Mouse (Mus musculus) MEL (cell line): ENCODE measurements at regions not wholly inside any gene's neighbourhood (a gene's known extent, or its start where the extent isn't known, plus 50 kb on each side); places are given as distances from the start of the nearest gene placed in this dataset.

Source experiments
- DNase-seq: peaks from one replicate; pipeline ENCODE4 v3.0.0; 2011; ENCODE audit warnings: low read depth, low spot score
- H3K27ac ChIP-seq: 2 replicates; pipeline ENCODE4 v1.5.1; 2012; ENCODE audit warnings: low read depth, mild to moderate bottlenecking, control low read depth, low read length, moderate library complexity; ENCODE audit not compliant: control insufficient read depth
- H3K27me3 ChIP-seq, 2 experiments: fragments of 150-350 bp in 1 of 2; sonication (generic) in 1 of 2; 2 replicates each; pipeline ENCODE4 v1.6.1; 2012; ENCODE audit warnings: low read length in 2 of 2, mild to moderate bottlenecking in 2 of 2, improper control_type of control experiment in 1 of 2, moderate library complexity in 1 of 2; ENCODE audit not compliant: insufficient read depth in 2 of 2, control insufficient read depth in 1 of 2
- H3K36me3 ChIP-seq, 2 experiments: 2 replicates each; pipeline ENCODE4 v1.6.1; 2012 to 2014; ENCODE audit warnings: low read length in 2 of 2, improper control_type of control experiment in 1 of 2, inconsistent platforms in 1 of 2, mild to moderate bottlenecking in 1 of 2; ENCODE audit not compliant: insufficient read depth in 2 of 2, control insufficient read depth in 1 of 2
- H3K4me1 ChIP-seq, 2 experiments: fragments of 150-350 bp in 1 of 2; sonication (generic) in 1 of 2; 2 replicates each; pipeline ENCODE4 v1.6.1; 2012; ENCODE audit warnings: low read length in 2 of 2, improper control_type of control experiment in 1 of 2, mild to moderate bottlenecking in 1 of 2; ENCODE audit not compliant: insufficient read depth in 2 of 2, control insufficient read depth in 1 of 2
- H3K4me3 ChIP-seq, 2 experiments: fragments of 150-350 bp in 1 of 2; sonication (generic) in 1 of 2; 2 replicates each; pipeline ENCODE4 v1.5.1; 2012; ENCODE audit warnings: low read depth in 2 of 2, low read length in 2 of 2, mild to moderate bottlenecking in 2 of 2, moderate library complexity in 2 of 2, control low read depth in 1 of 2, improper control_type of control experiment in 1 of 2; ENCODE audit not compliant: control insufficient read depth in 1 of 2, insufficient read depth in 1 of 2
- H3K79me2 ChIP-seq: 2 replicates; pipeline ENCODE4 v1.6.1; 2012; ENCODE audit warnings: mild to moderate bottlenecking, low read length, moderate library complexity; ENCODE audit not compliant: control insufficient read depth, poor library complexity, insufficient read depth
- H3K9ac ChIP-seq: 2 replicates; pipeline ENCODE4 v1.6.1; 2012; ENCODE audit warnings: low read depth, mild to moderate bottlenecking, control low read depth, low read length, moderate library complexity; ENCODE audit not compliant: control insufficient read depth, poor library complexity, severe bottlenecking
- H3K9me3 ChIP-seq: fragments of 150-350 bp; sonication (generic); replicated peaks from 2 replicates; pipeline ENCODE4 v1.6.1; 2012; ENCODE audit warnings: mild to moderate bottlenecking, low read length, improper control_type of control experiment, moderate library complexity; ENCODE audit not compliant: insufficient read depth
- BHLHE40 ChIP-seq: IDR thresholded peaks from 2 replicates; pipeline ENCODE4 v1.6.1; 2012; ENCODE audit warnings: low read depth, mild to moderate bottlenecking, inconsistent platforms, low read length, improper control_type of control experiment, borderline replicate concordance
- E2F4 ChIP-seq: IDR thresholded peaks from 2 replicates; pipeline ENCODE4 v1.6.1; 2011; ENCODE audit warnings: low read depth, low read length, improper control_type of control experiment, borderline replicate concordance
- ELF1 ChIP-seq: IDR thresholded peaks from 2 replicates; pipeline ENCODE4 v1.6.1; 2014; ENCODE audit warnings: low read depth, mild to moderate bottlenecking, inconsistent platforms, low read length, improper control_type of control experiment, moderate library complexity
- GATA1 ChIP-seq: IDR thresholded peaks from 2 replicates; pipeline ENCODE4 v1.6.1; 2011; ENCODE audit warnings: low read depth, low read length, improper control_type of control experiment
- MAFK ChIP-seq: IDR thresholded peaks from 2 replicates; pipeline ENCODE4 v1.6.1; 2011; ENCODE audit warnings: low read depth, mild to moderate bottlenecking, low read length, improper control_type of control experiment, borderline replicate concordance
- MAX ChIP-seq: IDR thresholded peaks from 2 replicates; pipeline ENCODE4 v1.6.1; 2011; ENCODE audit warnings: low read length, improper control_type of control experiment
- MAZ ChIP-seq: IDR thresholded peaks from 2 replicates; pipeline ENCODE4 v1.6.1; 2012; ENCODE audit warnings: low read depth, mild to moderate bottlenecking, inconsistent platforms, low read length, improper control_type of control experiment
- MEF2A ChIP-seq: IDR thresholded peaks from 2 replicates; pipeline ENCODE4 v1.6.1; 2014; ENCODE audit warnings: low read depth, mild to moderate bottlenecking, inconsistent platforms, low read length, improper control_type of control experiment; ENCODE audit not compliant: poor library complexity, insufficient replicate concordance, severe bottlenecking; ENCODE audit errors: extremely low read depth
- MYC ChIP-seq: IDR thresholded peaks from 2 replicates; pipeline ENCODE4 v1.6.1; 2011; ENCODE audit warnings: low read depth, mild to moderate bottlenecking, low read length, improper control_type of control experiment, moderate library complexity
- NELFE ChIP-seq: IDR thresholded peaks from 2 replicates; pipeline ENCODE4 v1.6.1; 2011; ENCODE audit warnings: low read depth, low read length, improper control_type of control experiment
- POLR2A ChIP-seq, 2 experiments: IDR thresholded peaks; 2 replicates each; pipeline ENCODE4 v1.6.1; 2011 to 2012; ENCODE audit warnings: low read length in 2 of 2, mild to moderate bottlenecking in 2 of 2, control low read depth in 1 of 2, improper control_type of control experiment in 1 of 2, low read depth in 1 of 2, moderate library complexity in 1 of 2; ENCODE audit not compliant: control insufficient read depth in 1 of 2, insufficient read depth in 1 of 2, poor library complexity in 1 of 2
- POLR2AphosphoS2 ChIP-seq: IDR thresholded peaks from 2 replicates; pipeline ENCODE4 v1.6.1; 2011; ENCODE audit warnings: low read length, improper control_type of control experiment
- RCOR1 ChIP-seq: IDR thresholded peaks from 2 replicates; pipeline ENCODE4 v1.6.1; 2012; ENCODE audit warnings: low read depth, mild to moderate bottlenecking, inconsistent platforms, low read length, improper control_type of control experiment
- TCF12 ChIP-seq: IDR thresholded peaks from 2 replicates; pipeline ENCODE4 v1.6.1; 2014; ENCODE audit warnings: low read depth, mild to moderate bottlenecking, inconsistent platforms, low read length, improper control_type of control experiment, moderate library complexity
- UBTF ChIP-seq: IDR thresholded peaks from 2 replicates; pipeline ENCODE4 v1.6.1; 2012; ENCODE audit warnings: low read depth, mild to moderate bottlenecking, inconsistent platforms, low read length, improper control_type of control experiment, moderate library complexity, borderline replicate concordance; ENCODE audit not compliant: insufficient read depth
- USF1 ChIP-seq: IDR thresholded peaks from 2 replicates; pipeline ENCODE4 v1.6.1; 2014; ENCODE audit warnings: low read depth, mild to moderate bottlenecking, inconsistent platforms, low read length, improper control_type of control experiment, moderate library complexity
- USF2 ChIP-seq, 2 experiments: IDR thresholded peaks; 2 replicates each; pipeline ENCODE4 v1.6.1; 2011 to 2012; ENCODE audit warnings: improper control_type of control experiment in 2 of 2, low read length in 2 of 2, borderline replicate concordance in 1 of 2, inconsistent platforms in 1 of 2, low read depth in 1 of 2, mild to moderate bottlenecking in 1 of 2; ENCODE audit not compliant: insufficient read depth in 1 of 2
- ZC3H11A ChIP-seq: IDR thresholded peaks from 2 replicates; pipeline ENCODE4 v1.6.1; 2012; ENCODE audit warnings: low read depth, mild to moderate bottlenecking, inconsistent platforms, low read length, improper control_type of control experiment
- ZKSCAN1 ChIP-seq: IDR thresholded peaks from 2 replicates; pipeline ENCODE4 v1.6.1; 2012; ENCODE audit warnings: low read depth, mild to moderate bottlenecking, inconsistent platforms, low read length, improper control_type of control experiment, moderate library complexity
- ZMIZ1 ChIP-seq: IDR thresholded peaks from 2 replicates; pipeline ENCODE4 v1.6.1; 2012; ENCODE audit warnings: low read depth, mild to moderate bottlenecking, inconsistent platforms, low read length, improper control_type of control experiment, moderate library complexity
- ZNF384 ChIP-seq: IDR thresholded peaks from 2 replicates; pipeline ENCODE4 v1.6.1; 2012; ENCODE audit warnings: low read depth, mild to moderate bottlenecking, inconsistent platforms, low read length, improper control_type of control experiment

DNA sequence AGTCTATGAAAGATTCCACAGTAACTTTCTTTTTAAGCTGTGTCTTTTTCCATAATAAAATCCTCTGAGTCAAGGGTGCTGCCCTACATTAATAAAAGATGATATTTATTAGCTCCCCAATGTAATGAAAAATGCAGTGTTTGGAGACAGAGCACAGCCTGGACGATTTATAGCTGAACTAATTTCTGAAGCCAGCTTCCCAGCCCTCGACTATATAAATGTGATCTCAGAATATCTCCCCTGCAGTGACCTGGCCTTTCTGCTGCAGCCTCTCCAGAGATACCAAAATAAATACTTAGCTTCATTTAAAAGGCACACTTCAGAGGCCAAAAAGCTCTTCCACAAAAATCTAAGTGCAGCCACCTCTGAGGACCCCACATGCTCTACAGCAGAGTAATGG is 534.7 kb downstream of the Zfp619 start:
- no peaks in the 10 kb centered on the region for H3K4me1 ChIP-seq
- H3K9ac ChIP-seq: no peak overlapping the region
- H3K4me3 ChIP-seq: no peak overlapping the region
- TF ChIP-seq NELFE (no peak), MAZ (no peak), USF2 (IDR thresholded peaks at IDR 0.05; ENCODE audit: borderline replicate concordance in 1 of 2, insufficient read depth in 1 of 2, low read depth in 1 of 2, low read length in 2 of 2) (no peak), ZMIZ1 (no peak), RCOR1 (no peak), TCF12 (no peak), ZNF384 (no peak), MYC (no peak), GATA1 (no peak), MAFK (no peak), BHLHE40 (no peak), ZC3H11A (no peak), USF1 (no peak), UBTF (no peak), POLR2AphosphoS2 (no peak), E2F4 (no peak), POLR2A (IDR thresholded peaks at IDR 0.05; ENCODE audit: control insufficient read depth in 1 of 2, insufficient read depth in 1 of 2, low read depth in 1 of 2, low read length in 2 of 2, poor library complexity in 1 of 2) (no peak), ZKSCAN1 (no peak), ELF1 (no peak), MEF2A (no peak)
- TF ChIP-seq, all 39 proteins: peak for 0
- H3K27ac ChIP-seq: no peak overlapping the region
- no peak for DNase-seq
- H3K9me3 ChIP-seq: no peaks in the 10 kb centered on the region
- no peaks in the 10 kb centered on the region for H3K27me3 ChIP-seq
- H3K36me3 ChIP-seq: no peaks in the 10 kb centered on the region
- no peaks in the 10 kb centered on the region for H3K79me2 ChIP-seq

DNA sequence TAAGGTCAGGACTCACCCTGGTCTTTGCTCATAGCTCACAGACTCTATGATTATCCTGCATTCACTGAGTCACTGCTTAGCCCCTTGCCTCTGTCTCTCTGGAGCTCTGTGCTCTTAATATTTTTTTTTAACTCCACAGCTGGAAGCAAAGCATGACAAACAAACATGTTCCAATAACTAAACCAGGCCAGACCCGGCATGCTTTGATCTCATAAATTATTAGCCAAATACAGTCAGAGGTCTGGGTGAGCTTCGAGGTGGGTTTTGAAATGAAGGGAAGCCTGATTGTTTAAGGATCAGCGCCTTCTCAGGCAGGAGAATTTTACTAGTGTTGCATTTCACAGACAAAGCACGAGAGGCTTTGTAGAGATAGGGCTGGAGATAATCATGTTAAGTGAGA is 541.3 kb downstream of the Zfp619 start:
- H3K9me3 ChIP-seq: no peaks in the 10 kb centered on the region
- H3K27me3 ChIP-seq: no peaks in the 10 kb centered on the region
- H3K27ac ChIP-seq: no peak overlapping the region
- no peak overlapping the region for H3K4me3 ChIP-seq
- H3K79me2 ChIP-seq: no peaks in the 10 kb centered on the region
- TF ChIP-seq MAX (no peak), ZC3H11A (no peak)
- no peaks in the 10 kb centered on the region for H3K36me3 ChIP-seq
- no peak overlapping the region for H3K9ac ChIP-seq
- H3K4me1 ChIP-seq: no peaks in the 10 kb centered on the region
- DNase-seq: no peak
